Mouse (Mus musculus) embryonic facial prominence, embryonic 10.5 days (tissue): Measurements from ENCODE around the gene Cd209c. TPM values are rescaled to one million over a fixed set of nuclear protein-coding genes. Genes with fewer than 3 reads are reported as not detected.

ENCODE experiments used
- DNase-seq: peaks from one replicate; pipeline ENCODE4 v3.0.0-alpha.2; 2017; ENCODE audit warnings: low spot score
- H3K27ac ChIP-seq: fragments of 300-500 bp; sonication (generic); replicated peaks from 2 replicates; pipeline ENCODE4 v1.5.1; 2016; ENCODE audit warnings: mild to moderate bottlenecking
- H3K27me3 ChIP-seq: fragments of 300-500 bp; sonication (generic); replicated peaks from 2 replicates; pipeline ENCODE4 v1.6.1; 2016; ENCODE audit warnings: low read depth, mild to moderate bottlenecking; ENCODE audit not compliant: poor library complexity, severe bottlenecking
- H3K36me3 ChIP-seq: fragments of 300-500 bp; sonication (generic); replicated peaks from 2 replicates; pipeline ENCODE4 v1.6.1; 2016; ENCODE audit warnings: mild to moderate bottlenecking, moderate library complexity
- H3K4me1 ChIP-seq: fragments of 300-500 bp; sonication (generic); 2 replicates; pipeline ENCODE4 v1.6.1; 2016
- H3K4me3 ChIP-seq: fragments of 300-500 bp; sonication (generic); 2 replicates; pipeline ENCODE4 v1.5.1; 2016; ENCODE audit warnings: mild to moderate bottlenecking, moderate library complexity
- H3K9me3 ChIP-seq: fragments of 300-500 bp; sonication (generic); 2 replicates; pipeline ENCODE4 v1.6.1; 2016; ENCODE audit warnings: mild to moderate bottlenecking
- WGBS: fragments of 180-500 bp; shearing (Covaris S2); methylation state at CpG from one replicate; pipeline ENCODE4 v1.1.7; 2016; 5-methylcytosine and 5-hydroxymethylcytosine counted together
- polyA plus RNA-seq: library from polyadenylated mRNA; unstranded; fragments of >200 nt; fragmentation: Nextera tagmentation; extraction: Ambion mirVana; gene quantifications from 2 replicates; pipeline ENCODE4 v1.2.1, GENCODE M21; 2016

Gene Cd209c
- polyA plus RNA-seq, result 0.48 and 0.74 TPM in 2 replicates

DNA sequence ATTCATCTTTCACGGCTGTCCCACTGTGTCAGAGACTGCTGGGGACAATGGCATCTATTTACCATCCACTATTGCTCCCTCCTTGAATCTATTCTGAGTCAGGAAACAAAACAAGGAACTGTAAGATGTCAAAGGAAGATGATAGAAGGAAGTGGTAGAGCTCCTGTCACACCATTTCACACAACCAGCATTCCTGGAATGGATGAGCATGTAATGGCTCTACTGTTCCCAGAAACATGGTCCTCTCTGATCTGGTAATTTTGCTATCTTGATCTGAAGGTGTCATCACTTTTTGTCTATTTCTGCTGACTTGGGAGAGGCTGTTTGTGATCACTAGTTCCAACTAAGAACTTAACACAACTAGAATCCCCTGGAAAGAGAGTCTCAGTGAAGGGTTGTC, at the start of gene Cd209c:
Cd209c (minus strand) TSS at position 101 of the 400 bp plus-strand sequence.
- Histone ChIP-seq H3K27ac (no peak within 1 kb of the TSS), H3K36me3 (no peaks in the 10 kb centered on the region), H3K9me3 (peaks cover 44% of the 10 kb centered on the region), H3K4me3 (no peak within 1 kb of the TSS), H3K27me3 (no peaks in the 10 kb centered on the region), H3K4me1 (no peaks in the 10 kb centered on the region)
- DNase-seq, result no peak
- 84% methylated on average over 1 of the region's 1 CpGs for WGBS

GRCm38 (mm10) chr8:3994219-3994618, 39.7 kb upstream of the Cd209c start:
- WGBS, result 31% methylated on average over 42 of the region's 42 CpGs
- Histone ChIP-seq H3K9me3 (peaks cover 32% of the 10 kb centered on the region), H3K36me3 (no peaks in the 10 kb centered on the region), H3K27ac (no peak overlapping the region), H3K4me1 (no peaks in the 10 kb centered on the region), H3K27me3 (no peaks in the 10 kb centered on the region), H3K4me3 (0 out of 2 replicates have a peak overlapping the region, but pooled peaks have one; percentile 11)
- DNase-seq, result peak; percentile 11

DNA sequence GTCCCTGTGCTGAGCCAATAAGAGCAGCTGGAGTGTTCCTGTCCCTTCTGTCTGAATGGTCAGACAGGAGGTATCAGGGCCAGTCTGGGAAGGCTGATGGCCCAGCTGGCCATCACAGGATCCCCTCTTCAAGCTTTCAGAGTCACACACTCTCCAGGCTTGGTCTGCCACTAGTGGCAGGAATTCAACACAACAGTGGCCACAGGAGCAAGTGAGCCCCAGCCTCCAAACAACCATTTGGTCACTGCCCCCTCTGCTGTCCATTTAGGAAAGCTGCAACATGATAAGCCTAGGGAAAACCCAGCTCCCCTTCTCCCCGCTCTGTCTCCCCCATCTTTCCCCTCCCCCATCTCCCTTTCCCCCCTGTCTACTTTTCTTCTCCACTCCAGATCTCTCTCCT, 1.5 kb upstream of the Cd209c start:
- H3K9me3 ChIP-seq, result peaks cover 53% of the 10 kb centered on the region
- WGBS, result 71% methylated on average over 1 of the region's 1 CpGs
- H3K27ac ChIP-seq, result no peak overlapping the region
- H3K27me3 ChIP-seq, result no peaks in the 10 kb centered on the region
- no peaks in the 10 kb centered on the region for H3K4me1 ChIP-seq
- H3K4me3 ChIP-seq, result no peak overlapping the region
- DNase-seq, result no peak
- H3K36me3 ChIP-seq, result no peaks in the 10 kb centered on the region

DNA sequence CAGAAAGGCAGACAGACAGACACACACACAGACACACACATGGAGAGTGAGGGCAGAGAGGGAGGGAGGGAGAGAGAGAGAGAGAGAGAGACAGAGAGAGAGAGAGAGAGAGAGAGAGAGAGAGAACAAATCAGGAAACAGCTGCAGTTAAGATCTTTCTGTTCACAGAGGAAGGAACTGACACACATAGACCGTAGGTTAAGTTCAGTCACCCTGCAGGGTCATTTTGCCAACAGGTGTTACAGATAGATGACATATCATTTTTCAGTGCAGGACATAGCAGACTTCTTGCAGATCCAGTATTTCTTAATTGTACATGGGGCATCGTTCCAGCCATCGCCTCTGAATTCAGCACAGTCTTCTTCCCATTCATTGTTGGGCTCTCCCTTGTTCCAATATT, 14.5 kb downstream of the Cd209c start:
- no peaks in the 10 kb centered on the region for H3K4me1 ChIP-seq
- no peaks in the 10 kb centered on the region for H3K27me3 ChIP-seq
- no peak for DNase-seq
- H3K27ac ChIP-seq, result no peak overlapping the region
- no peak overlapping the region for H3K4me3 ChIP-seq
- no peaks in the 10 kb centered on the region for H3K36me3 ChIP-seq
- H3K9me3 ChIP-seq, result peaks cover 76% of the 10 kb centered on the region
- 94% methylated on average over 3 of the region's 3 CpGs for WGBS

- Histone ChIP-seq H3K4me3 (no peak within 1 kb of the TSS), H3K9me3 (peaks cover 54% of the 10 kb centered on the region), H3K36me3 (no peaks in the 10 kb centered on the region), H3K4me1 (no peaks in the 10 kb centered on the region), H3K27me3 (no peaks in the 10 kb centered on the region), H3K27ac (no peak within 1 kb of the TSS)
- WGBS, result 90% methylated on average over 3 of the region's 3 CpGs
- DNase-seq, result no peak
These were observed 27.8 kb downstream of the Cd209c start, which contains the start of gene Cd209b for GRCm38 (mm10) chr8:3926744-3927143. Gene Cd209b (minus strand): TSS chr8:3926844.

Other genes with a start within 250 kb of the Cd209c start
- gene Clec4g, start 234.1 kb downstream of the Cd209c start, polyA plus RNA-seq, result 0.16 and 0.20 TPM in 2 replicates
- gene Cd209a, start 205.8 kb downstream of the Cd209c start, polyA plus RNA-seq, result not detected in 2 replicates
- gene Cd209e, start 100.4 kb downstream of the Cd209c start, polyA plus RNA-seq, result not detected in 2 replicates
- not detected in 2 replicates for gene Cd209d, start 76.2 kb downstream of the Cd209c start, polyA plus RNA-seq
- gene Cd209b, start 27.9 kb downstream of the Cd209c start, polyA plus RNA-seq, result not detected in 2 replicates
- not detected in 2 replicates for gene Cd209f, start 151.1 kb upstream of the Cd209c start, polyA plus RNA-seq
- not detected in 2 replicates for gene Cd209g, start 179.4 kb upstream of the Cd209c start, polyA plus RNA-seq
- 23.3 and 25.9 TPM in 2 replicates for gene Evi5l, start 211.8 kb upstream of the Cd209c start, polyA plus RNA-seq